Mouse (Mus musculus) left cerebral cortex, postnatal 14 days (tissue): Measurements from ENCODE around the gene 2210408I21Rik. TPM values are rescaled to one million over a fixed set of nuclear protein-coding genes. Genes with fewer than 3 reads are reported as not detected.
A peak's percentile ranks its signal among the peaks of the same experiment; 100 is the strongest.

ENCODE experiments used
- DNase-seq, 2 experiments: peaks; one replicate each; pipeline ENCODE4 v3.0.0; 2021 to 2022; ENCODE audit warnings: low spot score in 2 of 2, mixed read lengths in 1 of 2
- intact Hi-C: fragments of 180-260 bp; cut with DNase I; formaldehyde crosslinking; loops from one replicate; pipeline ENCODE4 v1.15.1; 2025
- total RNA-seq, 2 experiments: library from RNA; stranded (reverse); gene quantifications; 2 replicates each; pipeline ENCODE4 v1.2.3; 2021

2210408I21Rik gene
- total RNA-seq, 2 experiments from 2014 or later = 23.0 to 25.7 TPM

GRCm38 (mm10) chr13:77263400-77264179 lies 128.2 kb downstream of the 2210408I21Rik start:
- intact Hi-C loops = no loop called here
- DNase-seq = no peak

- intact Hi-C loops = no loop called here
- no peak for DNase-seq
Observed at GRCm38 (mm10) chr13:77264481-77264880, 129.1 kb downstream of the 2210408I21Rik start.

GRCm38 (mm10) chr13:77275172-77275747 lies 139.9 kb downstream of the 2210408I21Rik start:
- intact Hi-C loops = no loop called here
- DNase-seq = peak; percentile 69 to 79

- intact Hi-C loops = no loop called here
- DNase-seq = no peak
Observed at GRCm38 (mm10) chr13:77278659-77279413, 143.5 kb downstream of the 2210408I21Rik start.

DNA sequence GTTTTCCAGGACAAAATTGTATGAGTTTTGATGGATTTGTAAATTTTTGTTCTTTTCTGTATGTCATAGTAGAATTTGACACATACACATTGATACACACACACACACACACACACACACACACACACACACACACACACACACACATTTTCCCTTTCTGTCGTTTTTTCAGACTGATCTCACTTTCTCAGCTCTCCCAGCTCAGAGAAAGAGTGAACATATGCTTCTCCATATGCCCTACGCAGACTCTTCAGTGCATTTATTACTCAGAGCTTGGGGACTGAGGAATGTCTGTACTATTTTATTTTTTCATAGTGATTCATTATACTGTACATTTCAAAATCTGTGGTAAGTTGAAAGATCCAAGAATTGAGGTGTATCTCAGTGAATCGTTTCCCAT lies 160.2 kb downstream of the 2210408I21Rik start:
- DNase-seq = peak; percentile 57 to 59
- intact Hi-C loops = no loop called here

GRCm38 (mm10) chr13:77324101-77324500 lies 188.8 kb downstream of the 2210408I21Rik start:
- intact Hi-C loops = no loop called here
- DNase-seq = no peak

DNA sequence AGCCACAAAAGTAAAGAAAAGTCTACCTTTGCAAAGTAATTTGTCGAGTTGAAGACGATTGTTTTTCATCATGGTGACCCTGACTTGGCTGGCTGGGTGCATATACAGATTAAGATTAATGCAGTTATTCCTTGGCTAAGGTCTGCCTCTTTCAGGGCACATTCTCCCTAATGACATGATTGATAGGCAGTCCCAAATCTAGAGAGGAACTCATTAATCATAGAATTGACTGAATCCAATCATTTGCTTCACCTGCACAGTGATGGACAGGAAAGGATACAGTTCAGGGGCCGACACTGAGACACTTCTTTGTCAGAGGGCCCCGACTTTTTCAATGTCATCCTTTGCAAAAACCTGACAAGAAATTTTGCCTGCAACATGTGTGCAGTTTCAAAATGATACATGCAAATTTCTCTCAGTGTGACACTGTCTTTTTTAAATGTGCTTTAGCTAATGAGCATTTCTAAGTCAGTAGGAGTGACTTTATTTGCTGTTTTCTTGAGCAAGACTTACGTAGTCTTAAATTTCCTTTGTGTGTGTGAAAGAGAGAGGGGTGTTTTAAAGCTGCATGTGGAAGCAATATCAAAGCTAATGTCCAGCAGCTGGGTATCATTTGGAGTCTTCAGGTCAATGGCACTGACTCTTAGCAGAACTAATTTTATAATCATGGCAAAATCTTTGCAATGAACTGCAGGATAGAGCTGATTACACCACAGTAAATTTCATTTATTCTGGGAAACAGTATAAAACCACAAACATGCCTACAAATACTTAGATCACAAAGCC lies 191.0 kb downstream of the 2210408I21Rik start:
- intact Hi-C loops = no loop called here
- no peak for DNase-seq

GRCm38 (mm10) chr13:77342097-77342496 lies 206.8 kb downstream of the 2210408I21Rik start:
- no peak for DNase-seq
- intact Hi-C loops = no loop called here

GRCm38 (mm10) chr13:77385448-77385970 lies 250.2 kb downstream of the 2210408I21Rik start:
- intact Hi-C loops = no loop called here
- DNase-seq = no peak

DNA sequence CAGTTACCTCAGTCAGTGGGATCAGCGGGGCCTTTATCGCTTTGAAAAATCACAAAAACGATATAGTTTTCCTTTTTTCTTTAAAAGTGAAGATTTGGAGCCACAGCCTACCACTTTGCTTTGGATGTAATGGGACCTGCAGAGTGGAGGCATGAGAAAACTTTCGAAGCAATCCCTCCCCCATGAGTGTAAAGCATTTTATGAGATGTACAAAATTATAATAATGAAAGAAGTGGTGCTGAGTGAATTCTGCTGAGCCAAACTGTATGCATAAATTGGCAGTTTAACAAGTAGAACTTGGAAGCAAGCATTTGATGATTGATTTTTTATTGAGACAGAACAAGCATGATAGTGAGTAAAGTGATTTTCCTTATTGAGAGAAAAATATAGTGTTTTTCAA lies 250.7 kb downstream of the 2210408I21Rik start:
- DNase-seq = no peak
- intact Hi-C loops = no loop called here

- no peak for DNase-seq
- intact Hi-C loops = no loop called here
Observed at GRCm38 (mm10) chr13:77388148-77388547, 252.8 kb downstream of the 2210408I21Rik start.

DNA sequence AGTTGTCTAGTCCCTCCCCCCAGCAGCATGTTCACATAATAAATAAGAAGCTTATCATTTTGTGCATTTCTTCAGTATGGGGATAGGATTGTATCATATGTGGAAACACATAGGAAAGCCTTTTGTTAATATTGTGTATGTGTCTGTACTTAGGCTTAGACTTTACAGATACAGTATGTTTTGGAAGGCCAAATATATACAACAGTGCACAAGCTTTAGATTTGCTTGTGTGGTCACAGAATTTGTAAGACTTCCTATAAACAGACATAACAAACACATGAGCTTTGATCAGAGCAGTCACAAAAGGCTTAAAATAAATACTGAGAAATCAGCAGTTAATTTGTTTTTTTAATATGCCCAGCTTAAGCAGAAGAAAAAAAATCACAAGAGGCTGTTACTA lies 253.9 kb downstream of the 2210408I21Rik start:
- no peak for DNase-seq
- intact Hi-C loops = no loop called here

DNA sequence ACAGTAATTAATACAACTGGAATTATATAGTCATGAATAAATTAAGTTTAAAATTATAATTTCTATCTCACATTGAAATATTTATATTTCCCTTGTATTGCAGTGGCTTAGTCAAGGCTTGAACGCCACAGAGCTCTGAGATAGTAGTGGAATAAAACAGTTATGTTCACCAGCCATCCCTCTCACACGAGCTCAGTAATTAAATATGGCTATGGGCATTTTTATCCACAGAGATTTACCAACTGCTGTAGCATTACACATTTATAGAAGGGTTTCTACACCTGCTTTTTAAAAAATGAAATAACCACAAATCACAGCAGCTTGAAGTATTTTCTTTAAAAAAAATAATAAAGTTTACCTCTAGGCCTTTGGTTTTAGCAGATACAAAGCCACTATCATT lies 261.0 kb downstream of the 2210408I21Rik start:
- DNase-seq = no peak
- intact Hi-C loops = loop anchor here (10.0 kb wide), 1 partner anchor 778 kb away; no protein-coding TSS in a partner anchor

GRCm38 (mm10) chr13:77396981-77397380 lies 261.6 kb downstream of the 2210408I21Rik start:
- DNase-seq = peak in 1 of 2 experiments; percentile 20
- intact Hi-C loops = loop anchor here (10.0 kb wide), 1 partner anchor 778 kb away; no protein-coding TSS in a partner anchor

DNA sequence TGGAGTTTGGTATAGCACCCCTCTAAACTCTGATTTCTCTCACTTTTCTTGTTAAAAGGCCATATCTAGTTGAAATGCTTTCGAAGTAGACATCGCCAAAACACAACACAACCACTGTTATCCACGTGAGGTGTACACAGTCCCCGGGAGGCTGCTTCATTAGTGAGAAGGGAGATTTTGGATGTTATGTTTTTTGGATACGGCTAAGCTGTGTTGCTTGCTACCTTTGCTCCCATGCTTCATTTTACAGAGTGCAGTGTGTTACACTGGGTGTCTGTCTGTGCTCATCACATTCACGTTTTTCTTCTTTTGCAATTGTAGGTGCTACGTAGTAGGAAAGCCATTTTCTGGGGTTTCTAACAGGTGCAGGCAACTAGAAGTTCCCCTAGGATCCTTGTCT lies 262.3 kb downstream of the 2210408I21Rik start:
- intact Hi-C loops = loop anchor here (10.0 kb wide), 1 partner anchor 777 kb away; no protein-coding TSS in a partner anchor
- no peak for DNase-seq

DNA sequence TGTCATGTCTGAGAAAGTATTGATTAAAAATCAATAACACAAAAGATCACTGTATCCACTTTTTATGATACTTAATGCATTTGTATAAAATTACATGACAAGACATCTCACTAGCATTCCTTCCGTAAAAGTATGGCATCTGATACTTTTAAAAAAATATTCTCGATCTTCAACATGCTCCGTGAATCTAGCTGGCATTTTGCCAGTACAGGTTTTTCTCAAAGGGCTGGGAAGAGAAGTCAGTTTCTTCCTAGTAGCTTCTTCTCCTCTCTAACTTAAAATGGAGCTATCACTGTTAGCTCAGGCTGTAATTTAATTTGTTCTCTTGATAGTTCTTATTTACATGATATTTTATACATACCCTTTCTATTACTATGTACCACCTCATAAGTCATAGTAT lies 263.1 kb downstream of the 2210408I21Rik start:
- intact Hi-C loops = loop anchor here (10.0 kb wide), 1 partner anchor 776 kb away; no protein-coding TSS in a partner anchor
- no peak for DNase-seq

GRCm38 (mm10) chr13:77400762-77401161 lies 265.4 kb downstream of the 2210408I21Rik start:
- intact Hi-C loops = no loop called here
- no peak for DNase-seq

- DNase-seq = no peak
- intact Hi-C loops = no loop called here
Observed at GRCm38 (mm10) chr13:77408530-77408929, 273.2 kb downstream of the 2210408I21Rik start.

GRCm38 (mm10) chr13:77409804-77410203 lies 274.5 kb downstream of the 2210408I21Rik start:
- intact Hi-C loops = no loop called here

More at GRCm38 (mm10) chr13:77409804-77410203, 274.5 kb downstream of the 2210408I21Rik start:
- no peak for DNase-seq
